Mouse (Mus musculus) ES-Bruce4 (cell line): ENCODE results near the gene Tecpr1.

Experiments
- CTCF ChIP-seq: IDR thresholded peaks from one replicate; pipeline ENCODE4 v1.8.1; 2011; ENCODE audit warnings: low read depth, low read length
- EP300 ChIP-seq: IDR thresholded peaks from 2 replicates; pipeline ENCODE4 v1.6.1; 2011; ENCODE audit warnings: low read depth, low read length; ENCODE audit not compliant: insufficient read depth
- POLR2A ChIP-seq: IDR thresholded peaks from one replicate; pipeline ENCODE4 v1.8.1; 2011; ENCODE audit warnings: low read length; ENCODE audit not compliant: insufficient read depth

DNA sequence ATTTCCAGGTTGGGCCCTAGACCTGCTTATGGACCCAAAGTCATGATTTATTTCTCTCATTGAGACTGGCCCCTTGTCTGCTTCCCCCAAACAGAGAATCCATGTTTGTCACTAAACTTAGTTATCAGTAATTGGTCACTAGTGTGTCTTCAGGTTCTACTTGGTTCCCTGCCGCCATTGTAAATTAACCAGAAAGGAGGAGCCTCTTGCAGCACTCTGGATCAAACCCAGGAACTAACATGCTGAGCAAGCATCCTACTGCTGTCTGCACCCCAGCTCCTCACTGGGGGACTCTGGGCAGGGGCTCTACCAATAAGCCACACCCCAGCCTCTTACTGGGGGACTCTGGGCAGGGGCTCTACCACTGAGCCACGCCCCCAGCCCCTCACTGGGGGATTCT lies 22.2 kb upstream of the Tecpr1 start:
- TF ChIP-seq EP300 (no peak), POLR2A (no peak), CTCF (no peak)
